ENCODE assay signal across 9 mouse cellular contexts in the genomic region with DNA sequence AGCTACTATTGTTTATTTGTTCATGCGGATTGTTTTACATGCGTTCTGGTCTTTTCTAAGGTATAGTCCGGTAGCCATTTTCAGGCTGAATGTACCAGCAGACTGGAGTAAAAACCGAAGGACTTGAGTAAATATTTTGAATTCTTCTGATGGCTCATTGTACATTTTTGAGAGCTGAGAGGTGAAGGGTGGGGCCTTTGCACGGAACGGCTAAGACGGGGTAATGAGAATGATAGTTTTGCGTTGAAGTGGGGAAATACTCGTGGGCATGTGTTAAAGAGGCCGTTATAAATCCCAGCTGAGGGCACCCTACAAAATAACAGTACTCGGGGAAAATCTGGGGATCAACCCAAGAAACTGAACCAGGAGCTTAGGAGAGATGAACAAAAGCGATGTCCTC. TPM values are rescaled to one million over a fixed set of nuclear protein-coding genes. Genes with fewer than 3 reads are reported as not detected.
A peak's percentile ranks its signal among the peaks of the same experiment; 100 is the strongest.
DNase-seq lines count a peak whose midpoint lies in the region; ATAC-seq and TF ChIP-seq lines count a peak whose summit lies in the region.
"Had no signal": no experiment of that assay in that cellular context is flagged by ENCODE, and none has a peak within 500 bp of the region (broad histone marks: within the 10 kb centered on the region; RNA-seq: fewer than 3 reads in every experiment).

No protein-coding gene starts in this region.

- WGBS in heart, postnatal 0 days: 70% methylated on average over 12 of the region's 12 CpGs
- WGBS in forebrain, embryonic 13.5 days: 58% methylated on average over 12 of the region's 12 CpGs
- 66% methylated on average over 12 of the region's 12 CpGs for WGBS in midbrain, embryonic 11.5 days

- no peak for TF ChIP-seq EP300 in heart, postnatal 0 days (IDR thresholded peaks at IDR 0.05; ENCODE audit: low read depth)
- TF ChIP-seq EP300 in ES-Bruce4 (IDR thresholded peaks at IDR 0.05; ENCODE audit: insufficient read depth, low read depth, low read length): no peak

- TF ChIP-seq POLR2A in ES-Bruce4 (IDR thresholded peaks at IDR 0.05; ENCODE audit: insufficient read depth, low read length): no peak

- H3K9ac ChIP-seq in heart, postnatal 0 days (replicated peaks; ENCODE audit: low read depth, low read length): no peak overlapping the region
- H3K9ac ChIP-seq in ES-Bruce4 (ENCODE audit: low read depth, poor library complexity, severe bottlenecking): peak overlapping the region; percentile 63
- peak overlapping the region; percentile 86; the same call in 1 of the 2 replicates for H3K9ac ChIP-seq in forebrain, embryonic 13.5 days
- H3K9ac ChIP-seq in midbrain, embryonic 11.5 days (ENCODE audit: low read length): no peak overlapping the region; the same call in 1 of the 2 replicates

- no peaks in the 10 kb centered on the region for H3K9me3 ChIP-seq in heart, postnatal 0 days (replicated peaks; ENCODE audit: control insufficient read depth, low read length)
- H3K9me3 ChIP-seq in ES-Bruce4 (replicated peaks; ENCODE audit: control insufficient read depth, insufficient read depth, low read length, poor library complexity, severe bottlenecking): no peaks in the 10 kb centered on the region
- no peaks in the 10 kb centered on the region for H3K9me3 ChIP-seq in forebrain, embryonic 13.5 days (replicated peaks)
- H3K9me3 ChIP-seq in midbrain, embryonic 11.5 days (ENCODE audit: control insufficient read depth, low read length): no peaks in the 10 kb centered on the region

- H3K4me3 ChIP-seq in heart, postnatal 0 days (ENCODE audit: low read depth, low read length): no peak overlapping the region
- H3K4me3 ChIP-seq in ES-Bruce4 (ENCODE audit: low read depth, low read length): no peak overlapping the region
- no peak overlapping the region for H3K4me3 ChIP-seq in forebrain, embryonic 13.5 days
- no peak overlapping the region for H3K4me3 ChIP-seq in midbrain, embryonic 11.5 days (ENCODE audit: low read depth, low read length)

- H3K4me1 ChIP-seq in heart, postnatal 0 days (ENCODE audit: control insufficient read depth, insufficient read depth): peaks cover 14% of the 10 kb centered on the region
- no peaks in the 10 kb centered on the region for H3K4me1 ChIP-seq in ES-Bruce4 (ENCODE audit: control insufficient read depth, insufficient read depth, low read length)
- H3K4me1 ChIP-seq in forebrain, embryonic 13.5 days: peaks cover 22% of the 10 kb centered on the region
- peaks cover 10% of the 10 kb centered on the region for H3K4me1 ChIP-seq in midbrain, embryonic 11.5 days (ENCODE audit: control insufficient read depth, insufficient read depth, low read length)

- H3K36me3 ChIP-seq in heart, postnatal 0 days (replicated peaks; ENCODE audit: control insufficient read depth, insufficient read depth, low read length): peaks cover 13% of the 10 kb centered on the region; the same call in 1 of the 2 replicates
- peaks cover 18% of the 10 kb centered on the region for H3K36me3 ChIP-seq in ES-Bruce4 (ENCODE audit: control insufficient read depth, insufficient read depth, low read length, poor library complexity, severe bottlenecking)
- H3K36me3 ChIP-seq in forebrain, embryonic 13.5 days (ENCODE audit: poor library complexity, severe bottlenecking): peaks cover 17% of the 10 kb centered on the region
- peaks cover 2% of the 10 kb centered on the region; the same call in 1 of the 2 replicates for H3K36me3 ChIP-seq in midbrain, embryonic 11.5 days (ENCODE audit: control insufficient read depth, insufficient read depth, low read length)

- DNase-seq in heart, postnatal 0 days (ENCODE audit: low spot score): no peak
- no peak for DNase-seq in heart, postnatal 14 days
- DNase-seq in midbrain, embryonic 11.5 days (ENCODE audit: low spot score, missing footprints): peak; percentile 85
- no peak for DNase-seq in layer of hippocampus, postnatal 36 days
- no peak for DNase-seq in B cell, adult 2 months
- DNase-seq in right cerebral cortex, postnatal 14 days: no peak
- DNase-seq: adrenal gland, postnatal 14 days had no signal

- H3K4me2 ChIP-seq in heart, postnatal 0 days (ENCODE audit: low read depth, low read length): 0 out of 2 replicates have a peak overlapping the region, but pooled peaks have one; percentile 97
- peak overlapping the region; percentile 86 for H3K4me2 ChIP-seq in forebrain, embryonic 13.5 days
- H3K4me2 ChIP-seq in midbrain, embryonic 11.5 days: no peak overlapping the region; the same call in 1 of the 2 replicates

- H3K27ac ChIP-seq in heart, postnatal 0 days (ENCODE audit: low read depth): no peak overlapping the region
- H3K27ac ChIP-seq in ES-Bruce4 (ENCODE audit: insufficient read depth, low read length): no peak overlapping the region
- no peak overlapping the region for H3K27ac ChIP-seq in forebrain, embryonic 13.5 days
- no peak overlapping the region for H3K27ac ChIP-seq in midbrain, embryonic 11.5 days (ENCODE audit: low read depth, low read length)

- TF ChIP-seq CTCF in heart, postnatal 0 days (IDR thresholded peaks at IDR 0.05; ENCODE audit: low read depth): no peak
- TF ChIP-seq CTCF in ES-Bruce4 (IDR thresholded peaks at IDR 0.05; ENCODE audit: low read depth, low read length): no peak

- ATAC-seq in heart, postnatal 0 days (ENCODE audit: insufficient read depth, low read depth): no peak
- ATAC-seq in forebrain, embryonic 13.5 days: no peak
- ATAC-seq in midbrain, embryonic 11.5 days (ENCODE audit: low FRiP score): no peak

- H3K27me3 ChIP-seq in heart, postnatal 0 days (ENCODE audit: control insufficient read depth, insufficient read depth, low read length): no peaks in the 10 kb centered on the region
- H3K27me3 ChIP-seq in ES-Bruce4 (ENCODE audit: control insufficient read depth, insufficient read depth, low read length, poor library complexity, severe bottlenecking): no peaks in the 10 kb centered on the region; the same call in 1 of the 2 replicates
- no peaks in the 10 kb centered on the region for H3K27me3 ChIP-seq in forebrain, embryonic 13.5 days
- no peaks in the 10 kb centered on the region for H3K27me3 ChIP-seq in midbrain, embryonic 11.5 days (ENCODE audit: control insufficient read depth, insufficient read depth, low read length)

- intact Hi-C loops in heart, postnatal 14 days (cut with DNase I): no loop called here

RNA-seq across cellular contexts. Expression of a gene that starts 1.1 kb away (rescaled TPM):
- total RNA-seq in heart, postnatal 0 days (2014; rRNA removed; ENCODE audit: low replicate concordance): 6.1 and 17.1 TPM in 2 replicates
- polyA plus RNA-seq in heart, postnatal 0 days (2015; fragmentation: Nextera tagmentation; extraction: Ambion mirVana): 3.7 and 4.7 TPM in 2 replicates
- total RNA-seq in heart, postnatal 14 days (2021): 1 to 10 TPM; 2.9 to 3.2 TPM
- 31.4 and 32.5 TPM in 2 replicates for polyA plus RNA-seq in ES-Bruce4 (2011; ENCODE audit: insufficient read depth, insufficient read length, low read depth, missing spikeins)
- polyA plus RNA-seq in forebrain, embryonic 13.5 days (2015; fragmentation: Nextera tagmentation; extraction: Ambion mirVana): 21.5 and 23.7 TPM in 2 replicates
- 31.3 and 35.9 TPM in 2 replicates for polyA plus RNA-seq in midbrain, embryonic 11.5 days (2014; fragmentation: Nextera tagmentation; extraction: Ambion mirVana)
- under 1 TPM; 0.38 to 0.90 TPM for total RNA-seq in layer of hippocampus, postnatal 36 days (2021)

Comparison
In these comparisons a context has a peak if more than half of its experiments do, and no peak if none do; other contexts are left out.
1. H3K9ac ChIP-seq: peak in ES-Bruce4 (single experiment) and forebrain, embryonic 13.5 days (single experiment); none in heart, postnatal 0 days (single experiment) and midbrain, embryonic 11.5 days (single experiment).